Mouse (Mus musculus) lung, embryonic 15.5 days (tissue): ENCODE results near the gene Vmn1r89. TPM values are rescaled to one million over a fixed set of nuclear protein-coding genes. Genes with fewer than 3 reads are reported as not detected.

ENCODE experiments used
- ATAC-seq: fragments of 200-750 bp; cut with Nextera tagmentation; 2 replicates; pipeline ENCODE4 v1.8.0; 2017; ENCODE audit warnings: moderate number of reproducible peaks, borderline replicate concordance; ENCODE audit not compliant: low FRiP score, low TSS enrichment; ENCODE audit errors: extremely low read depth
- H3K27ac ChIP-seq: fragments of 300-500 bp; sonication (generic); 2 replicates; pipeline ENCODE4 v1.5.1; 2015; ENCODE audit warnings: moderate library complexity, mild to moderate bottlenecking, inconsistent platforms
- H3K27me3 ChIP-seq: fragments of 300-500 bp; sonication (generic); 2 replicates; pipeline ENCODE4 v1.6.1; 2015; ENCODE audit warnings: inconsistent platforms
- H3K36me3 ChIP-seq: fragments of 300-500 bp; sonication (generic); 2 replicates; pipeline ENCODE4 v1.6.1; 2015; ENCODE audit warnings: inconsistent platforms
- H3K4me1 ChIP-seq: fragments of 300-500 bp; sonication (generic); 2 replicates; pipeline ENCODE4 v1.6.1; 2015; ENCODE audit warnings: inconsistent platforms
- H3K4me2 ChIP-seq: fragments of 300-500 bp; sonication (generic); 2 replicates; pipeline ENCODE4 v1.6.1; 2015; ENCODE audit warnings: inconsistent platforms, mild to moderate bottlenecking, moderate library complexity
- H3K4me3 ChIP-seq: fragments of 300-500 bp; sonication (generic); 2 replicates; pipeline ENCODE4 v1.5.1; 2015; ENCODE audit warnings: mild to moderate bottlenecking, inconsistent platforms
- H3K9ac ChIP-seq: fragments of 300-500 bp; sonication (generic); 2 replicates; pipeline ENCODE4 v1.6.1; 2015; ENCODE audit warnings: inconsistent platforms
- H3K9me3 ChIP-seq: fragments of 300-500 bp; sonication (generic); 2 replicates; pipeline ENCODE4 v1.6.1; 2016; ENCODE audit warnings: inconsistent platforms
- WGBS: fragments of 180-500 bp; shearing (Covaris S2); methylation state at CpG from one replicate; pipeline ENCODE4 v1.1.7; 2015; 5-methylcytosine and 5-hydroxymethylcytosine counted together
- polyA plus RNA-seq: library from polyadenylated mRNA; unstranded; fragments of >200 nt; fragmentation: Nextera tagmentation; extraction: Ambion mirVana; gene quantifications from 2 replicates; pipeline ENCODE4 v1.2.1, GENCODE M21; 2015

Vmn1r89 gene
- not detected in 2 replicates for polyA plus RNA-seq

DNA sequence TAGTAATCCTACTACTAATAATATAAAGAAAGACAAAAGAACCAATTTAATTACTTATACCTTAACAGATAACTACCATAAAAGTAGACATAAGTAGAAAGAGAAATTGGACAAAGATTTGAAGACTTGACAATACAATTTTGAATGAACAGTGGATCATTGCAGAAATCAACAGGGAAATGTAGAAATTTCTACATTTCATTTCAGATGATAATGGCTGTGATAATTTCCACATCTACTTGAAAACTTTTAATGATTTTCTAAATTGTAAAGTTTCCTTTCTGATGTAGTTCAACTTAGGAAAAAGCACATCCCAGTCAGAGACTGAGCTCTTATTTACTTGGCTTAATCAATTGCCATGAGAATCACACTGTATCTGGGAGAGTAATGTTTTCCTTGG, at the start of gene Vmn1r89:
TSS of gene Vmn1r89 (plus strand) at position 301 of the 400 bp plus-strand sequence.
- H3K36me3 ChIP-seq: no peaks in the 10 kb centered on the region
- no peak for ATAC-seq
- H3K4me1 ChIP-seq: no peaks in the 10 kb centered on the region
- H3K9ac ChIP-seq: no peak within 1 kb of the TSS
- H3K27me3 ChIP-seq: no peaks in the 10 kb centered on the region
- no peaks in the 10 kb centered on the region for H3K9me3 ChIP-seq
- H3K4me3 ChIP-seq: no peak within 1 kb of the TSS
- no peak within 1 kb of the TSS for H3K4me2 ChIP-seq
- no peak within 1 kb of the TSS for H3K27ac ChIP-seq

DNA sequence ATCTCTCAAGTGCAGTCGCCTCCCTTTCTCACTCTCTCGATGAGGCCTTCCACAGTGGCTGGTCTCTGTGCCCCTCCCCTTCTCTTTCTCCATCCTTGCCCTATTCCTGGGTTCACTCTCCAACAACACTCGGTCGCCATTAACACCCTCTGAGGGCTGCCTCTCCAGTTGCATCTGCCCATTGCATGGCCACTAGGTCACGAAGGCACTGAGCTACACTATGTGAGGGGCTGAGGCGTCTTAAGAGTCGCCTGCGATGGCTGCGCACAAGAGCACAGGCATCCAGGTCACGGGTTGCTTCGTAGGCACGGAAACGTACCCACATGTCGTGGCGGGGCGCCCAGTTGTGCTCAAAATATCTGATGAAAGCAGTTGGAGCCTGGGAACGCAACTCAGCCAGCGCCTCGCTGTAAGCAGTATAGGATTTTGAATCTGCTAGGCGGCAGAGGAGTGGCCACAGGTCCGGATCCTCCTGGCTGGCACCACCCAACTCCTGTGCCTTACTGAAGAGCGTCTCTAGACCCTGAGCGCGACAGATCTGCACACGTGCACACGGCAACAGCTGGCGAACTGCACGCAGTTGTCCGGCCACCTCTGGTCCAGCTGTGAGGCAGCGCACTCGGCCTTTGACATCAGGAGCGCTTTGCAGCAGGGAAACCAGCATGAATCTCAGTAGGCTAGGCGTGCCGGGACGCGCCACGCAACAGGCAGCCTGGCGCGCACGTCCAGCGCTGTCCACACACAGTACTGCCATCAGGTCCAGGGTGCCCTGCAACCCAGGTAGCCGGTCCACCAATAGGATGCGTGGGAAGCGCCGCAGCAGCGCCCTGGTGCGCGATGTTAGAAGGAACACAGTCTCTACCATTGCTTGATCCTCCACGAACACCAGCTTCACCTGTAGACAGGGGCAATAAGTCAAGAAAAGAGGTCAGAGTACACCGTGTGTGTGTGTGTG, 48.2 kb downstream of the Vmn1r89 start:
- Histone ChIP-seq H3K9ac (no peak overlapping the region), H3K4me2 (no peak overlapping the region), H3K9me3 (no peaks in the 10 kb centered on the region), H3K27me3 (no peaks in the 10 kb centered on the region), H3K4me1 (no peaks in the 10 kb centered on the region), H3K36me3 (no peaks in the 10 kb centered on the region), H3K27ac (no peak overlapping the region), H3K4me3 (no peak overlapping the region)
- 43% methylated on average over 50 of the region's 50 CpGs for WGBS
- peak; percentile 35; the same call in 1 of the 2 replicates for ATAC-seq

DNA sequence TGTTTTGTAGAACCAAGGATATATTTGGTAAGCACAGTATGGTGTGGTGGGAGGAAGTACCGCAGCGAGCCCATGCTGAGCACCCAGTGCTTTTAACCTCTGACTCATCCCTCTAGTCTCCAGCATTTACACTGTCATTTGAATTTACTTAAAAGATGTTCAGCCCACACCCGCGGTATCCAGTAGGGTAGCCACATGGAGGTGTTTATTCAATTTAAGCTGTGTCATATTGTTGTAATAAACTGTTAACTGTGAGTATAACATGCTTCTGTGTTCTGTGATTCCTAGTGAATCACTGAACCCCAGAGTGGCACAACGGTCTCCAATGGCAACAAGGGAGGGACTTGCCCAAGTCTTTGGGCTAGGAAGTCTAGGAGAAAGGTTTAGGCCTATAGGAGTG, 51.0 kb downstream of the Vmn1r89 start:
- no peak overlapping the region for H3K9ac ChIP-seq
- no peak for ATAC-seq
- H3K9me3 ChIP-seq: no peaks in the 10 kb centered on the region
- WGBS: 82% methylated on average over 5 of the region's 5 CpGs
- H3K4me2 ChIP-seq: no peak overlapping the region
- H3K36me3 ChIP-seq: no peaks in the 10 kb centered on the region
- H3K4me1 ChIP-seq: no peaks in the 10 kb centered on the region
- no peaks in the 10 kb centered on the region for H3K27me3 ChIP-seq
- H3K4me3 ChIP-seq: no peak overlapping the region
- no peak overlapping the region for H3K27ac ChIP-seq

DNA sequence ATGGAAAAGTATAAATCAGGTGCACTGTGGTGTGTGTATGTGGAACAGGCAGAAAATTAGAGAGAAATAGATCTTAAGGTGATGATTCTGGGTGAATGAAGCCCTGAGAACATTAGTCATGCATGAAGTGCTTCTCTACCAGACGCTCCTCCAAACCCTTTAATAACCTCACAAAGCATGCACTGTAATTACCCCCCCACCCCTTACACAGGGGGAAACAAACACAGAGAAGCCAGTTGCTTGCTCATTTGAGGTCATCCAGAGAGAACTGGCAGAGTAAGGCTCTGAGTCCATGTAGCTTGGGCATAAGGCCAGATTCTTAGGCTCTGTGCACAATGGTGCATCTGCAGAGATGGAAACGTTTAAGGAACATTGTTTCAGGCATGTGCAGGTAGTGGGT, 51.6 kb downstream of the Vmn1r89 start:
- ATAC-seq: no peak
- 71% methylated on average over 2 of the region's 2 CpGs for WGBS
- no peaks in the 10 kb centered on the region for H3K36me3 ChIP-seq

DNA sequence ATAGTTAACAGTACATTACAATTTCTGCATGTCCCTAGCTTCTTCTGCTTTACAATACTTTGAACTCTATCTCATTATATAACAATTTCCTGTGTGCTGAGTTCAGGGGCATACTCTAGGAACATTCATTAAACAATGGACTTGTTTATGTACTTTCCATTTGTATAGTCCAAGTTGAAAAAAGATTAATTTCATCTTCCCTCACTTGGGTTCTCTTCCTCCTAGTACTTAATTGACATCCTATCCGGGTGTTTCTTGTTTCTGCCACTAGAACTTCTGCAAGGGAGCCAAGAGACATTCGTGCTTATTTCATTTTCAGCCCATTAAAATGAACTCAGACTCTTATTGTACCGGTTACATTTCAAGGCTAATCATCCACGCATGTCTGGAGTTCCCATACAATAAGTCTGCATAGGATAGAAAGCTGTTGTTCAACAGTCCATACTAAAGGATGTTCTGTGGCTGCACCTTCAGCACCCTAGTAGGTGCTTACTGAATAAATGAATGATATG, 56.0 kb downstream of the Vmn1r89 start:
- 70% methylated on average over 4 of the region's 4 CpGs for WGBS
- no peak overlapping the region for H3K4me3 ChIP-seq
- no peaks in the 10 kb centered on the region for H3K27me3 ChIP-seq
- H3K4me2 ChIP-seq: no peak overlapping the region
- H3K4me1 ChIP-seq: no peaks in the 10 kb centered on the region
- H3K36me3 ChIP-seq: peaks cover 4% of the 10 kb centered on the region; the same call in 1 of the 2 replicates
- H3K27ac ChIP-seq: no peak overlapping the region
- H3K9me3 ChIP-seq: no peaks in the 10 kb centered on the region
- no peak overlapping the region for H3K9ac ChIP-seq
- ATAC-seq: no peak

More for the DNA sequence above, 51.6 kb downstream of the Vmn1r89 start:
- no peak overlapping the region for H3K9ac ChIP-seq
- no peaks in the 10 kb centered on the region for H3K27me3 ChIP-seq
- no peak overlapping the region for H3K4me3 ChIP-seq
- H3K4me2 ChIP-seq: no peak overlapping the region
- no peaks in the 10 kb centered on the region for H3K9me3 ChIP-seq
- H3K27ac ChIP-seq: no peak overlapping the region
- H3K4me1 ChIP-seq: no peaks in the 10 kb centered on the region

DNA sequence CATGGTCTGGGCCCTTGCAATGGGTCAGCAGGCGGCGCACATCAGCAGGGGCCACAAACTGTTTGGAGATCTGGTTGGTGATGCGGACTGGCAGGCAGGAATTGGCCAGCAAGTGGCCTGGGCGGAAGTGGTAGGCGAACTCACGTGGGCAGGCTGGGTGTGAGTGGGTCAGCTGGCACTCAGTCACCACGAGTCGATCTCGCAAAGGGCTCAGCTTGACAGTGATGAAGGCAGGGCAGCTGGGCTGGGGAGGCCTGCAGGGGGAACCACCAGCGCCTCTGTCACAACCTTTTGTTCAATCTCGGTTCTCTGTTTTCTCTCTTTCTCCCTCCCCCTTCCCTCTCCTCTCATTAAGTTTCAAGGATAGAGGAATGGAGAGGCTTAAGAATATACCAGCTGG, 56.6 kb downstream of the Vmn1r89 start:
- Histone ChIP-seq H3K9ac (no peak overlapping the region), H3K4me2 (no peak overlapping the region), H3K4me1 (no peaks in the 10 kb centered on the region), H3K4me3 (no peak overlapping the region), H3K36me3 (peaks cover 10% of the 10 kb centered on the region), H3K27me3 (no peaks in the 10 kb centered on the region), H3K9me3 (no peaks in the 10 kb centered on the region), H3K27ac (no peak overlapping the region)
- WGBS: 78% methylated on average over 11 of the region's 11 CpGs
- ATAC-seq: no peak

Other genes starting within 250 kb of the Vmn1r89 start
- 10.9 and 11.0 TPM in 2 replicates for gene Zfp324, start 247.2 kb upstream of the Vmn1r89 start, polyA plus RNA-seq
- 9.7 and 10.5 TPM in 2 replicates for gene Zfp446, start 235.2 kb upstream of the Vmn1r89 start, polyA plus RNA-seq
- 0.09 TPM in 1 of 2 replicates, not detected in the other for gene Slc27a5, start 214.8 kb upstream of the Vmn1r89 start, polyA plus RNA-seq
- gene Trim28, start 213.9 kb upstream of the Vmn1r89 start, polyA plus RNA-seq: 294 and 302 TPM in 2 replicates
- gene Zbtb45, start 203.0 kb upstream of the Vmn1r89 start, polyA plus RNA-seq: 24.8 and 27.8 TPM in 2 replicates
- 138 and 140 TPM in 2 replicates for gene Chmp2a, start 178.2 kb upstream of the Vmn1r89 start, polyA plus RNA-seq
- 114 and 122 TPM in 2 replicates for gene Ube2m, start 174.7 kb upstream of the Vmn1r89 start, polyA plus RNA-seq
- 2.9 and 3.1 TPM in 2 replicates for gene Mzf1, start 158.3 kb upstream of the Vmn1r89 start, polyA plus RNA-seq
- not detected in 2 replicates for gene Vmn1r85, start 117.8 kb upstream of the Vmn1r89 start, polyA plus RNA-seq
- gene Vmn1r86, start 93.1 kb upstream of the Vmn1r89 start, polyA plus RNA-seq: not detected in 2 replicates
- gene Vmn1r87, start 72.9 kb upstream of the Vmn1r89 start, polyA plus RNA-seq: not detected in 2 replicates
- not detected in 2 replicates for gene Vmn1r88, start 53.5 kb upstream of the Vmn1r89 start, polyA plus RNA-seq
- 101 and 113 TPM in 2 replicates for gene Lig1, start 64.3 kb downstream of the Vmn1r89 start, polyA plus RNA-seq
- gene Zswim9, start 65.7 kb downstream of the Vmn1r89 start, polyA plus RNA-seq: 8.5 and 10.0 TPM in 2 replicates
- gene Pla2g4c, start 111.6 kb downstream of the Vmn1r89 start, polyA plus RNA-seq: 1.3 and 1.4 TPM in 2 replicates
- gene Cabp5, start 185.1 kb downstream of the Vmn1r89 start, polyA plus RNA-seq: not detected in 2 replicates
- not detected in 2 replicates for gene Bsph1, start 237.8 kb downstream of the Vmn1r89 start, polyA plus RNA-seq